Mouse (Mus musculus) midbrain, postnatal 0 days (tissue): Measurements from ENCODE around the gene Fbxl17. TPM values are rescaled to one million over a fixed set of nuclear protein-coding genes. Genes with fewer than 3 reads are reported as not detected.

Experiments used
- ATAC-seq: fragments of 200-750 bp; cut with Nextera tagmentation; 2 replicates; pipeline ENCODE4 v1.8.0; 2017; ENCODE audit warnings: moderate number of reproducible peaks, mild to moderate bottlenecking, moderate TSS enrichment, moderate library complexity; ENCODE audit not compliant: low FRiP score
- DNase-seq: peaks from one replicate; pipeline ENCODE4 v3.0.0-alpha.2; 2015; ENCODE audit warnings: low spot score
- H3K27ac ChIP-seq: fragments of 300-500 bp; sonication (generic); 2 replicates; pipeline ENCODE4 v1.5.1; 2014; ENCODE audit warnings: low read depth, mild to moderate bottlenecking, low read length, mixed read lengths
- H3K27me3 ChIP-seq: fragments of 300-500 bp; sonication (generic); 2 replicates; pipeline ENCODE4 v1.6.1; 2014; ENCODE audit warnings: low read length, control low read depth, mixed read lengths; ENCODE audit not compliant: insufficient read depth
- H3K36me3 ChIP-seq: fragments of 300-500 bp; sonication (generic); 2 replicates; pipeline ENCODE4 v1.6.1; 2014; ENCODE audit warnings: low read length, control low read depth, mixed read lengths; ENCODE audit not compliant: insufficient read depth
- H3K4me1 ChIP-seq: fragments of 300-500 bp; sonication (generic); 2 replicates; pipeline ENCODE4 v1.6.1; 2014; ENCODE audit warnings: mild to moderate bottlenecking, control low read depth, antibody characterized with exemption, low read length, mixed read lengths; ENCODE audit not compliant: insufficient read depth
- H3K4me2 ChIP-seq: fragments of 300-500 bp; sonication (generic); 2 replicates; pipeline ENCODE4 v1.6.1; 2014; ENCODE audit warnings: low read depth, mild to moderate bottlenecking, low read length, mixed read lengths; ENCODE audit not compliant: poor library complexity, severe bottlenecking
- H3K4me3 ChIP-seq: fragments of 300-500 bp; sonication (generic); 2 replicates; pipeline ENCODE4 v1.5.1; 2014; ENCODE audit warnings: low read depth, mild to moderate bottlenecking, low read length, moderate library complexity
- H3K9ac ChIP-seq: fragments of 300-500 bp; sonication (generic); replicated peaks from 2 replicates; pipeline ENCODE4 v1.6.1; 2014; ENCODE audit warnings: mild to moderate bottlenecking, low read length, moderate library complexity, mixed read lengths; ENCODE audit not compliant: poor library complexity, severe bottlenecking
- H3K9me3 ChIP-seq: fragments of 300-500 bp; sonication (generic); 2 replicates; pipeline ENCODE4 v1.6.1; 2016; ENCODE audit warnings: low read length, control low read depth
- CTCF ChIP-seq: IDR thresholded peaks from 2 replicates; pipeline ENCODE4 v1.5.1; 2016; ENCODE audit warnings: antibody characterized with exemption, mild to moderate bottlenecking
- WGBS: fragments of 180-500 bp; shearing (Covaris S2); extraction: QIAGEN DNeasy Blood & Tissue Kit; methylation state at CpG from one replicate; pipeline ENCODE4 v1.1.7; 2014; 5-methylcytosine and 5-hydroxymethylcytosine counted together
- polyA plus RNA-seq: library from polyadenylated mRNA; unstranded; fragments of >200 nt; fragmentation: Nextera tagmentation; extraction: Ambion mirVana; gene quantifications from 2 replicates; pipeline ENCODE4 v1.2.1, GENCODE M21; 2015
- total RNA-seq: library from RNA; depleted of rRNA; stranded (reverse); fragments of >200 nt; gene quantifications from 2 replicates; pipeline ENCODE4 v1.2.3, GENCODE M21; 2014

Gene Fbxl17
- total and polyA plus RNA-seq, 2 experiments from 2014 or later = 16.6 to 39.2 TPM

DNA sequence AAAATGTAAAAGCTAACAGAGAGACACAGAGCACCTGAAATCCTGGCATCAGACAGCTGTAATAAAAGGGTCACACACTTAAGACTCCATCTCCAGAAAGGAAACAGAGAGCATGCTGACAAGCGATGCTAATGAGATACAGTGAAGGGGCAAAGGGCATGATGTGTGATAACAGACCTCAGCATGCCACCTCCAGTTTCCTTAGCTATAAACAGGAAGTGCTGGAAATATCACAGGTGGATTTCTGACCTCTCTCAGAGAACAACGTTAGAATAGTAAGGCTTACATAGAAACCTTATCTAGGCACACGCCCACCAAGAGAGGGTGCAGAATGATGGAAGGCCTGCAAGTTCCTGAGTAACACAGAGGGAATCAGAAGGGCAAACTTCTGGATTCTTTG, 88.3 kb downstream of the Fbxl17 start:
- Histone ChIP-seq H3K36me3 (no peaks in the 10 kb centered on the region), H3K4me2 (no peak overlapping the region), H3K27me3 (no peaks in the 10 kb centered on the region), H3K4me1 (no peaks in the 10 kb centered on the region), H3K9me3 (peaks cover 3% of the 10 kb centered on the region; the same call in 1 of the 2 replicates), H3K27ac (no peak overlapping the region), H3K4me3 (no peak overlapping the region), H3K9ac (no peak overlapping the region)
- 85% methylated on average over 3 of the region's 3 CpGs for WGBS
- DNase-seq = no peak
- no peak for ATAC-seq
- TF ChIP-seq CTCF = no peak

DNA sequence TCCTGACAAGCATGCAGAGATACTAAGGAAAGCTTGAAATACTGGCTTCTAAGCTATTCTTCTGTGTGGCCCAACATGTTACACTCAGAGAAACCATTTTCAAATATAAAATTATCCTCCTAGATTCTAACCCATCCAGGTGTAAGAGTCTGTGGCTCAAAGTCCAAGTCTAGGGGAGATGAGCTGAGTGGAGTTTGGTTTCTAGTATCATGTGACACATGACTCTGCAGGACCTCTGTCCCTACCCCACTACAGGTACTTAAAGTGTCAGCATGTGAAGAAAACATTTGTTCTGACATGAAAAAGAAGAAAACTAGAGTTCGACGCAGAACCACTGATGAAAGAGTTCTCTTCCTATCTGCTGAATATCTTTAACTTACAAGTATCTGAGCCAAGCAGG, 89.7 kb downstream of the Fbxl17 start:
- no peak for ATAC-seq

DNA sequence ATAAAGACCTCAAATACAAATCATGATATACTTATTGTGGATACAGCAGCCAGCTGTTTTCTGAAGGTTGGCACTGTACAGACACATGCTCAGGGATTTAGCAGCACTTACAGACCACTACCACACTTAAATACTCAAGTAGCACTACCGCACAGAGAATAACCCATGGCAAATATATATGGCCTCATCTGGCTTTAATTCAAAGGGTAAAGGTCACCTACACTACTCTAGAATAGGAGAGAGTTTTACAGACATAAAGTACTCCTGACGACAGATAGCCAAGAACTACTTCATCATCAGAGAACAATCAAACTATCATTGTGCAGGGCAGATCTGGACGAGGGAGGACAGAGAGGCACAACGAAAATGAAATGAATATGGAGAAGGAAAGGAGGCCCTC, 93.9 kb downstream of the Fbxl17 start:
- Histone ChIP-seq H3K9ac (no peak overlapping the region), H3K36me3 (no peaks in the 10 kb centered on the region), H3K4me3 (no peak overlapping the region), H3K4me2 (no peak overlapping the region), H3K27me3 (no peaks in the 10 kb centered on the region), H3K9me3 (no peaks in the 10 kb centered on the region), H3K27ac (no peak overlapping the region), H3K4me1 (no peaks in the 10 kb centered on the region)
- DNase-seq = no peak
- ATAC-seq = no peak
- TF ChIP-seq CTCF = no peak
- 78% methylated on average over 4 of the region's 4 CpGs for WGBS

More for the DNA sequence above, 89.7 kb downstream of the Fbxl17 start:
- Histone ChIP-seq H3K27me3 (no peaks in the 10 kb centered on the region), H3K9me3 (peaks cover 3% of the 10 kb centered on the region; the same call in 1 of the 2 replicates), H3K4me2 (no peak overlapping the region), H3K36me3 (no peaks in the 10 kb centered on the region), H3K27ac (no peak overlapping the region), H3K4me1 (no peaks in the 10 kb centered on the region), H3K9ac (no peak overlapping the region), H3K4me3 (no peak overlapping the region)
- TF ChIP-seq CTCF = no peak
- 92% methylated on average over 2 of the region's 2 CpGs for WGBS
- no peak for DNase-seq

DNA sequence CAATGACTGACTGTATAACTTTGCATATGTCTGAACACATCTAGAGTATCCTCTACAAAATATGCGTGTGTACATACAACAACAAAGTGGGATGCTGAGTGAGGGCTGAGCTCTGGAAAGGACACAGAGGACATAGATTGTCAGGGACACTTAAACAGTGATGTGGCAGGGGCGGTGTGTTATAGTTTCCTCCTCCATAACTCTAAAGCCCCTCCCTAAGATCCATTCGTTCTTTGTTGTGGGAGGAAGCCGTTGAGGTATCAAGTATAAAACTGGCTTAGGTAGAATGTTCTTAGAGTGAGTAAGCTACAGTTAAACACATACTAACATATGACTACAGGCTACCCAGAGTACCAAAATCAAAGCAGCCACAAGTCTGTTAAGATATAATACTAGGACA, 94.3 kb downstream of the Fbxl17 start:
- Histone ChIP-seq H3K4me1 (no peaks in the 10 kb centered on the region), H3K4me3 (no peak overlapping the region), H3K27ac (no peak overlapping the region), H3K9me3 (no peaks in the 10 kb centered on the region), H3K36me3 (no peaks in the 10 kb centered on the region), H3K4me2 (no peak overlapping the region), H3K27me3 (no peaks in the 10 kb centered on the region), H3K9ac (no peak overlapping the region)
- no peak for ATAC-seq
- 68% methylated on average over 4 of the region's 4 CpGs for WGBS
- DNase-seq = no peak
- no peak for TF ChIP-seq CTCF

DNA sequence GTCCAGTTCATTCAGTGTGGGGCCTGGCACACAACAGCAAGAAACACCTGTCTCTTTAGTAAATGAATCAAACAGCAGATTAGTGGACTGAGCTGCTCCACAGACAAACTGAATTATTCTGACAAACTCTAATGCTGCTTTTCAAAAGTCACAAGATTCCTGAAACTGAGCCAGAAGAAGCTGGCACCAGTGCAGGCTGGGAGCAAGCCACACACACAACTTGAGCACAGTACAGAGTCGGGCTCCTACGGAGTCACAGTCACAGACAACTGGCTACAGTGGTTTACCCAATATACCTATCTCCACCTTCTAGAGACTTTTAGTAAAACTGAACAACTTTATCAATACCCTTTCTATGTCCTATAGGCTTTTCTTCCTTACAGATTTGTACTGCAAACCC, 94.8 kb downstream of the Fbxl17 start:
- Histone ChIP-seq H3K27me3 (no peaks in the 10 kb centered on the region), H3K4me2 (no peak overlapping the region), H3K4me3 (no peak overlapping the region), H3K4me1 (no peaks in the 10 kb centered on the region), H3K36me3 (no peaks in the 10 kb centered on the region), H3K9ac (no peak overlapping the region), H3K9me3 (no peaks in the 10 kb centered on the region), H3K27ac (no peak overlapping the region)
- WGBS = 49% methylated on average over 2 of the region's 2 CpGs
- no peak for TF ChIP-seq CTCF
- ATAC-seq (no peak), DNase-seq (peak; percentile 14)

- Histone ChIP-seq H3K27ac (no peak overlapping the region), H3K9ac (no peak overlapping the region), H3K4me1 (no peaks in the 10 kb centered on the region), H3K9me3 (no peaks in the 10 kb centered on the region), H3K36me3 (no peaks in the 10 kb centered on the region), H3K27me3 (no peaks in the 10 kb centered on the region), H3K4me3 (no peak overlapping the region), H3K4me2 (no peak overlapping the region)
- TF ChIP-seq CTCF = no peak
- ATAC-seq = no peak
- no peak for DNase-seq
Observed at GRCm38 (mm10) chr17:63403801-63404415, 95.9 kb downstream of the Fbxl17 start.
